Mouse (Mus musculus) adrenal gland, adult 18-20 months (tissue): ENCODE data around the gene Gm44805. TPM values are rescaled to one million over a fixed set of nuclear protein-coding genes. Genes with fewer than 3 reads are reported as not detected.

Source experiments
- DNase-seq, 2 experiments: peaks; one replicate each; pipeline ENCODE4 v3.0.0; 2021 to 2022; ENCODE audit warnings: low spot score in 2 of 2
- total RNA-seq, 2 experiments: library from RNA; stranded (reverse); gene quantifications; 1 replicate in 1 of 2; 2 replicates in 1 of 2; pipeline ENCODE4 v1.2.3; 2021

Gm44805 gene
- total RNA-seq, 2 experiments from 2014 or later: 0.50 TPM; not detected in 1

GRCm38 (mm10) chr7:19682979-19683378 is 1.8 kb upstream of the Gm44805 start:
- no peak for DNase-seq

- DNase-seq: no peak
These were observed 521 bp downstream of the Gm44805 start for GRCm38 (mm10) chr7:19680702-19681101.

- DNase-seq: no peak
These were observed 2.3 kb downstream of the Gm44805 start for GRCm38 (mm10) chr7:19678901-19679300.

GRCm38 (mm10) chr7:19677872-19678271 is 3.4 kb downstream of the Gm44805 start, which contains the start of gene Apoc2:
Gene Apoc2, minus strand, starts transcription at chr7:19677941.
- no peak for DNase-seq

GRCm38 (mm10) chr7:19676662-19677061 is 4.6 kb downstream of the Gm44805 start:
- DNase-seq: no peak

GRCm38 (mm10) chr7:19675824-19676223 is 5.4 kb downstream of the Gm44805 start:
- DNase-seq: no peak

GRCm38 (mm10) chr7:19673083-19673699 is 8.0 kb downstream of the Gm44805 start:
- no peak for DNase-seq

GRCm38 (mm10) chr7:19671511-19671910 is 9.7 kb downstream of the Gm44805 start:
- DNase-seq: no peak

- DNase-seq: peak; percentile 90 to 93
These were observed 12.1 kb downstream of the Gm44805 start for GRCm38 (mm10) chr7:19668947-19669721.

- no peak for DNase-seq
These were observed 13.8 kb downstream of the Gm44805 start for GRCm38 (mm10) chr7:19667434-19667833.

- DNase-seq: no peak
These were observed 14.5 kb downstream of the Gm44805 start for GRCm38 (mm10) chr7:19666750-19667149.

GRCm38 (mm10) chr7:19664955-19665841 is 16.0 kb downstream of the Gm44805 start, which contains the start of gene Clptm1:
Gene Clptm1, minus strand, starts transcription at chr7:19665033.
- peak; percentile 97 for DNase-seq

GRCm38 (mm10) chr7:19664455-19664954 is 16.7 kb downstream of the Gm44805 start:
- DNase-seq: no peak

- no peak for DNase-seq
These were observed 17.3 kb downstream of the Gm44805 start for GRCm38 (mm10) chr7:19663940-19664339.

GRCm38 (mm10) chr7:19652614-19653013 is 28.6 kb downstream of the Gm44805 start:
- no peak for DNase-seq

GRCm38 (mm10) chr7:19651063-19651786 is 30.0 kb downstream of the Gm44805 start:
- DNase-seq: no peak

GRCm38 (mm10) chr7:19641223-19641622 is 40.0 kb downstream of the Gm44805 start:
- DNase-seq: no peak

GRCm38 (mm10) chr7:19635074-19635827 is 46.0 kb downstream of the Gm44805 start:
- no peak for DNase-seq

GRCm38 (mm10) chr7:19634591-19634990 is 46.6 kb downstream of the Gm44805 start:
- DNase-seq: peak; percentile 49 to 60

GRCm38 (mm10) chr7:19633855-19634254 is 47.4 kb downstream of the Gm44805 start:
- DNase-seq: no peak
